Mouse (Mus musculus) cerebellum, adult (tissue): ENCODE results near the gene Slpi.
"Not testable (repeated sequence)": the region's sequence is repeated elsewhere in the genome, so short reads cannot be mapped to it uniquely, and the experiment has no call there.

Experiments used
- ATAC-seq: cut with Nextera tagmentation; 2 replicates; pipeline ENCODE4 v1.9.2; 2017; ENCODE audit warnings: mild to moderate bottlenecking, moderate library complexity, mixed read lengths; ENCODE audit not compliant: insufficient number of reproducible peaks, low FRiP score, low TSS enrichment

Gene Slpi

GRCm38 (mm10) chr2:164383656-164384399 is 5.1 kb downstream of the Slpi start:
- ATAC-seq, result no peak

DNA sequence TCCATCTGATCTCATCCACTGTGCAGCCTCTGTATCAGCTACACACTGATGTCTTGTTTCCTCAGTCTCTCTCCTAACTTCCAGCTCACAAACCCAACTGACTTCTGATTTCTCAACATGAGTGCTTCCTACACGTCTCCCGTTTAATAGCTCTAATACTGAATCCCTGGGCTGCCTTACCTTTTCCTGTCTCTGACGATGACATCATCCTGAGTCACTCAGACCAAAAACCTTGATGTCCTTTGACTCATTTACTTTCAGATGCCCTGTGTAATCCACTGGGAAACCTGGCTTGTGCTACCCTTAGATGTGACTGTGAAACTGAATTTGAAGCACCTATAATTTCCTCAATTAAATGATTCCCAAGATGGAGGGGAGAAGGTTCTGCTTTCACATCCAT is 5.9 kb downstream of the Slpi start:
- ATAC-seq, result no peak

DNA sequence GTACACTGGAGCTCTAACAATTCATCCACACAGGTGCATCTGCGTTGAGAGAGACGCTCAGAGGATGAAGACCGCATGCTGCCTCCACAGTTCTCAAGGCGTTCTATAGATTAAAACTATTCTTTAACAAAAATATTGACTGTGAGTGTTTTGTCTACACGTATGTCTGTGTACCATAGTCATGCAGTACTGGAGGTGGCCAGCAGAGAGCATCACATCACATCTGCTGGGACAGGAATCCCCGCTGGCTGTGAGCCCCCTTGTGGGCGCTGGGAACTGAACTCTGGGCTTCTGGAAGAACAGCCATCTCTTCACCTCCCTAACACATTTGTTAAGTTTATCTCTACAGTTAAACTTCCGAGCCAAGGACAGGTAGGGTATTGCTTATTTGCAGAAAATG is 7.2 kb downstream of the Slpi start:
- no peak for ATAC-seq

DNA sequence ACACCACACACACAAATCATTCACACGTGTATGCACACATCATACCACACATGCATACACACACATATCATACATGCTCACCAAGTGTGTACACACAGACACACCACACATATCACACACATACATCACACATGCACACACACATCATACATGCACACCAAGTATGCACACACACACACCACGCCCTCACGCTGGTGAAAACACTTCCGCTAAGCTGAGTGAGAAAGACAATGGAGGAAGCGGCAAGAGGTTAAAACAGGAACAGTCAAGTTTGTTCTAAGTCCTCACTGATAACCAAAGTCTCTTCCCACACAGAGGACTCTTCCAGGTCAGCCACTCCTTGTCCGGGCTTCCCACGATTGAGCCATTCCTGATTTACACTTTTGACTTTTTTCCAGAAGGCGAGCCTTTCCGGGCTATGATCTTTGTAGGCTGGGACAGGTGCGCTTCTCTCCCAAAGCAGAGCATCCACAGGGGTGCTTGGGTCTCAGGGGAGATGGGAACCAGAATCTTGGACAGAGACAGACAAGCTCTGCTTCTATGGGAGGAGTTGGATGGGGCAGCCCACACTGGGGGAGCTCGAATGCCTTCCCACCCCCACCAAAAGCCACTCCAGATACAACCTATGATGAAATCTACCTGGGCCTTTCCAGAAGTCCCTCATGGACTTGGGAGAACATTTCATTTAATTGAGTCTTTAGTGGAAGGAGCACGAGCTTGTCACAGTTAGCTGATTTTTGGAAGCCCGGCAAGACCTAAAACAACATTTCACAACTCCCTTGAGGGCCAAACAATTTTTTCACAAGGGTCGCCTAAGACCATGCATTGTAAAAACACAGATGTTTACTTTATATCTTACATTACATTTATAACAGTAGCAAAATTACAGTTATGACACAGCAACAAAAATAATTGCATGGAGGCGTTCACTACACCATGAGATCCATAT is 11.1 kb downstream of the Slpi start:
- ATAC-seq, result no peak

DNA sequence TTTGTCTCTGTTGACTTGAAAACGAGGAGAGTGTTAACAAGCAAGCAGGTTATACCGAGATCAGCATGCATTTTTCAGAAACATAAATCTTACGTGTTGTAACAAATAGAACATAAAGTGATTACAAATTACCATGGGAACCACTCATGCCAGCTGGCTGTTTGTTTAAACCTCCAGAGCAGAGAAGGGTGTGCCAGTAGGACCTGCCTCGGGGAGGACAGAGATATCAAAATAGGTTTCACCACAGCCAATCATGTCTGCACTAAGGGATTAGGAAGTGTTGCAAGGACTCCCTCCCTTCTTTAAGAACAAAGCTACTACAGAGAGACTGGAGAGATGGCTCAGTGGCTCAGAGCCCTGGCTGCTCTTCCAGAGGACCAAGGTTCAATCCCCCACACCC is 15.7 kb downstream of the Slpi start:
- no peak for ATAC-seq

DNA sequence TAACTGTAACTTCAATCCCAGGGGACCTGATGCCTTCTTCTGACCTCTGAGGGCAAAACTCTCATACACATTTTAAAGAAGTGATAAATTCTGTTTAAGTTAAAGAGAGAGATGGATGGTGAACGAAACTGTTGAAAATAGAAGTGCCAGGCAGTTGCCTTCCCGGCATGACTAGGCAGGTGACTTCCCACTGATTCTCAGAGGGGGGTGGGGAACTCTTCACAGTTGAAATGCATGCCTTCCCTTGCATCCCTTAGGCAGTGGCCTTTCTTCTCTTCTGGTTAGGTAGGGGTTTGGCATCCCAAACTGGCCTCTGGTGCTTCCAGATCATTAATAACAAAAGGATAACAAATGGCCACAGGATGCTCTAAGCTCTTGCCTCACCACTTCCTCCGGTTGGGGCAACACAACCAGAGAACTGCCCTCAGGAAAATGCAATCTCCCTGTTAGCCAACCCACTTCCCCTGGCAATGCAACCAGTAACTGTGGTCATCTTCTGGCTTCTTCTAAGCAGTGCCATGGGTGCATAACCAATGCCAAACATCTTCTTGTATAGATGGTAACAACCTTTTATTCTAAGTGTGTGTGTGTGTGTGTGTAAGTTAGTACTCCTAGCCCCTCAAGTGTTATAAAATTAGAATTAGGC is 16.4 kb downstream of the Slpi start:
- no peak for ATAC-seq

DNA sequence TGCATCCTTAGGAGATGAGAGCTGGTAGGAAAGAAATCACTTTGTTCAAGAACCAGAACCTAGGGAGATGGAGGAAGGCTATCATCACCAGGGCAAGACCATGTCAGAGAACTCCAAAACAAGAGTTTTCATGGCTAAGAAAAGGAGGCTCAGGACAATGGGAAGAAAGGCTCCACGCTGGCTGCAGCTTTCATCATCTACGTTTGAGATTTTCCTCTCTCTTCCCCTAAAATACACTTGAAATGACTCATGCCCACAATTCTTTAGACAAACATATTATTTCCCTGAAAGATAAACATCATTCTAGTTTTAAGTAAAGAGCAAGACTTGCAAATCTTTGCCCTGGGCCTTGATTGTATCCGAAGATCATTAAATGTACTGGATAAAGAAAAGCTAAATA is 17.5 kb downstream of the Slpi start:
- ATAC-seq, result no peak

DNA sequence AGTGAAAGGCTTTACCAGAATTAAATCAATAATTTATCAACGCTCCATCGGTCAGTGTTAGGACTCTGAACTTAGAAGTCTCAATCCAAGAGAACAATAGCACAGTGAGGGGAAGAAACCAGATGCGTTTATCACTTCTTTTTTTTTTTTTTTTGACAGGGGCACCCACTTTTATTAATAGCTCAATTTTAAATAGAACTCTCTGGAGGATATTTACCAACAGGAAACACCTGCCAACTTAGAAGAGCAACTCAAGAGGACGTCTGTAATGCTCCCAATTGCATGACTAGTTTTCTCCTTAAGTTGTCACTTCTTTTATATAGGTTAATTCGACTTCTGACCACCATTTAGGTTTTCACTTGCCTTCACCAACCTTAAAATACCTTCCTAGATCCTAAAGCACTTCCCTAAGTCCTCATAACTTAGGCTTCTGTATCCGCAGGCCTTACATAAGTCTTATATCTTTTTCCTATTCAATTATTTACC is 20.2 kb downstream of the Slpi start:
- no peak for ATAC-seq

GRCm38 (mm10) chr2:164366947-164367346 is 21.9 kb downstream of the Slpi start:
- no peak for ATAC-seq

DNA sequence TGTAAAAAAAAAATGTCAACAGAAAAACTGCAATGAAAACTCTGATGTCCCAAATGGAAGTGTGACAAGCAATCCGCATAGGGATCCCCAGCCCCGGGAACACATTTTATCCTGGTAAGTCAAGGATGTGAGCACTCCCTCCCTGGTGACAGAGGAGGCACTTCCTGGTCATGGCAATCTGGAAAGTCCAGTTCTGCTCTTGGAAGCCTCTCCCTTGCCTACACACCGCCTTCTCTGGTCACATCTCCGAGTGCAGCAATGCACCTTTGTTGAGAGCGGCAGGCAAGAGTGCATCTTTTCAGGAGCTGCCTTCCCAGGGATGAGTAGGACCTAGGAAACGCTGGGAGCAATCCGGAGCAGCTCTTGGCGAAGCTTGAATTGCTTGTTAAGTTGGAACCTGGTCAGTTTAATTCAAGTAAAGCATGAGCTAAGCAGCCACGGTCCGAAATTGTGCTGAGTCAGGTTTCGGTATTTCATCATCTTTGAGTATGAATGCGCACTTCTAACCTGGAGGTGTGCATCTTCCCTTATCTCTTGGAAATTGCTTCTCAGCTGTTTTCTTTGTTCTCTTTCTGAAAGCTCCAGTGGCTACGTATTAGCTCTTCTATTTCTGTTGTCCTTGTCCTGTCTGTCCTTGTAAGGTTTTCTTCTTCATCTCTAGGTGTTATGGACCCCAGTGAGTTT is 27.8 kb downstream of the Slpi start:
- no peak for ATAC-seq

DNA sequence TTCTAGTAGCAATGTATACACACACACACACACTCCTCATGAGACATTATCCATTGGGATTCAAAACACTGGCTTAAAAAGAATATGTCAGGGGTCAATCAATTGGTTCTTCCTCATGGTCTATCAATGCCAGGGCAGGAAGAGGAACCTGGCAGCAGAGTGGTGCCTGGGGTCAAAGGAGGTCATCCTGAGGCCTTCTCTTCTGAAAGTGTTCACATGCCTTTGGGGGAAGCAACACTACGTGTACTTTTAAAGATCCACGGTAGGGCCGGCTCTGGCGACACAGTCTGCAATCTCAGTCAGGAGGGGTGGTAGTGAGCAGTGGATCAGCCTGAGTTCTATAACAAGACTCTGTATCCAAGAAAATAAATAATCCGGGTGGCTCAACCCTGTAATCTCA is 29.2 kb downstream of the Slpi start:
- ATAC-seq, result no peak

GRCm38 (mm10) chr2:164359031-164359430 is 29.9 kb downstream of the Slpi start:
- ATAC-seq, result no peak

- no peak for ATAC-seq
Observed at GRCm38 (mm10) chr2:164358373-164358772, 30.5 kb downstream of the Slpi start.

GRCm38 (mm10) chr2:164356177-164356967 is 32.5 kb downstream of the Slpi start:
- no peak for ATAC-seq

- no peak for ATAC-seq
Observed at GRCm38 (mm10) chr2:164353356-164353755, 35.5 kb downstream of the Slpi start.

DNA sequence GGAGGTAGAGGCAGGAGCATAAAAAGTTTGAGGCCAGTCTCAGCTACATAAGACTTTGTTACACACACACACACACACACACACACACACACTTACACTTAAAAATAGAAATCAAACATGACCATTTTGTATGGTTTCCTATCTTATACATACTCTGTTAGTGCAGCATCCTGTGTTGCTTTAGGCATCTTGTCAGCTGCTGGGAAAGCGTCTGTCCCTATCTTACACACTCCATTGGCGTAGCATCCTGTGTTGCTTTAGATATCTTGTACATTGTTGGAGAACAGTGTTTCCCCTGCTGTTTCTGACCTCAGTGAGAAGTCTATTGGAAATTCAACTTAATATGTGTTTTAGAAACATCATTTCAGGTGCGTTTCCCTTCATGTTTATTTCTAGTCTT is 36.2 kb downstream of the Slpi start:
- ATAC-seq, result no peak

GRCm38 (mm10) chr2:164348980-164349379 is 39.9 kb downstream of the Slpi start:
- ATAC-seq, result no peak

DNA sequence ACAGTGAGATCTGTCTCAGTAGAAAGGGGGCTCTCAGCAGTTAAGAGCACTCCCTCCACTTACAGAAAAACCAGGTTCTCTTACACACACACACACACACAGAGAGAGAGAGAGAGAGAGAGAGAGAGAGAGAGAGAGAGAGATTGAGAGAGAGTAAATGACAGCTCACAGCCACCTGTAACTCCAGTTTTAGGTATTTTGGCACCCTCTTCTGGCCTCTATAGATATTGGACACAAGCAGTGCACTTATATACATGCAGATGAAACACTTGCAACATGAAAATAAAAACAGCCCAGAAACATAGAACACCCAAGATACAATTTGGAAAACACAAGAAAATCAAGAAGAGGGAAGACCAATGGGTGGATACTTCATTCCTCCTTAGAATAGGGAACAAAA is 41.2 kb downstream of the Slpi start:
- not testable (repeated sequence) for ATAC-seq

DNA sequence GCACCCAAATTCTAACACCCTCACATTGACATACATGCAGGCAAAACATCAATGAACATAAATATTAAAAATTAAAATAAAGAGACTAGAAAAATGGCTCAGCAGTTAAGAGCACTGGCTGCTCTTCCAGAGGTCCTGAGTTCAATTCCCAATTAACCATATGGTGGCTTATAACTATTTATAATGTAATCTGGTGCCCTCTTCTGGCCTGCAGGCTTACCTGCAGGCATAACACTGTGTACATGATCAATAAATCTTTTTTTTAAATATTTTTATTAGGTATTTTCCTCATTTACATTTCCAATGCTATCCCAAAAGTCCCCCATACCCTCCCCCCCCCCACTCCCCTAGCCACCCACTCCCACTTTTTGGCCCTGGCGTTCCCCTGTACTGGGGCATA is 45.2 kb downstream of the Slpi start:
- ATAC-seq, result not testable (repeated sequence)

DNA sequence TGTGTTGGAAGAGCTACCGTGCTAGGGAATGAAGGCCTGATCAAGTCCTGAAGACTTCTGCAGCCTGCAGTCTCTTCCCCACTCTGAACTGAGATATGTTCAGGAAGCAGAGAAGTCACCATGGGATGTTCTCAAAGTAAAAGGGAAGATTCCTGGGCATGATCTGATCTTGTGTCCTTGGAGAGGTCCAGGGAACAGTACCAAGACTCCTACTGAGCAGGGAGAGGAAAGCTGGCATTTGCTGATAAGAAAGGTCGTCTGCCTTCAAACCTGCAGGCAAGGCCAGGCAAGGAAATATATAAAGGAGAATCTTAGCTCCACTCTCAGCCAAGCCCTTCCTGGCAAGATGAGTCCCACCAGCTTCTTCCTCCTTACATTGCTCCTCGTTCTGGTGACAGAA is 56.5 kb downstream of the Slpi start, which contains the start of gene Svs5:
Gene Svs5 (plus strand): TSS at position 301 of the 400 bp plus-strand sequence.
- ATAC-seq, result not testable (repeated sequence)
